Mouse (Mus musculus): ENCODE measurements around the gene Cxcr4. TPM values are rescaled to one million over a fixed set of nuclear protein-coding genes. Genes with fewer than 3 reads are reported as not detected.

Gene Cxcr4
- 10 to 100 TPM; 60.9 to 86.2 TPM for total RNA-seq (2023)

DNA sequence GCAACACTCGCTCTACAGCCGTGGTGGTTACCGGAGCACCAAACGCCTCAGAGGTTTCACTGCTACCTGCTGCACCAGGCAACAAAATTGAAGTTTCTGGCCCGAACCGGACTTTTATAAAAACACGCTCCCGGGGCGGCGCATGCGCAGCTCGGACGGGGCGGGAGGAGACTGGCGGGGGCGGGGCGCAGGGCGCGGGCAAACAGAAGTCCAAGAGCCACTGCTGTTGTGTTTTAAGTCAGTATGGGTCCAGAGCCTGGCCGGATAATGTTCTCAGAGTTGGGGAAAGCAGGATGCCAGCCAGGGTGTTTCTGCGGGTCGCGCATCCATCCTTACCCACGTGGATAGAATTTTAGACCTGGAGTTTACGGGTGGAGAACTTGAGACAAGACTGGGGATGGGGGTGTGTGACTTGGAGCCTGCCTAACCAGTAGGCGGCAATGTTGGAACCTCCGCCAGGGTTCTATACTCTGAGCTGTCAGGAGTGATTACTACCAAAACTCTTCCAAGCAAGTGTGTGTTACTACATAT, at the start of gene Cxcr4:
TSS of gene Cxcr4 (minus strand) at position 83 of the 531 bp plus-strand sequence.

Other genes starting within 250 kb of the Cxcr4 start
- 10 to 100 TPM; 59.2 to 70.1 TPM for gene Mcm6, start 232.6 kb downstream of the Cxcr4 start, total RNA-seq (2023)
- 10 to 100 TPM; 65.4 to 67.4 TPM for gene Dars, start 174.9 kb downstream of the Cxcr4 start, total RNA-seq (2023)